Mouse (Mus musculus): ENCODE measurements around the gene Rgl1. TPM values are rescaled to one million over a fixed set of nuclear protein-coding genes. Genes with fewer than 3 reads are reported as not detected.
A peak's percentile ranks its signal among the peaks of the same experiment; 100 is the strongest.

Gene Rgl1
- polyA plus RNA-seq, 1 experiment from 2014 or later: 54.1 TPM

- Histone ChIP-seq H3K9me3 (no peaks in the 10 kb centered on the region), H3K27me3 (replicated peaks) (no peaks in the 10 kb centered on the region), H3K27ac (replicated peaks) (no peak overlapping the region), H3K9ac (no peak overlapping the region), H3K4me2 (no peak overlapping the region), H3K4me3 (no peak overlapping the region), H3K4me1 (peaks cover 75% of the 10 kb centered on the region), H3K36me3 (peaks cover 28% of the 10 kb centered on the region; the same call in 1 of the 2 replicates)
- WGBS: 74% methylated on average over 6 of the region's 6 CpGs
- ATAC-seq (ENCODE audit: extremely low read depth, insufficient number of reproducible peaks, low FRiP score, low TSS enrichment): no peak
Measured at GRCm38 (mm10) chr1:152562877-152563276, 203.3 kb downstream of the Rgl1 start.

DNA sequence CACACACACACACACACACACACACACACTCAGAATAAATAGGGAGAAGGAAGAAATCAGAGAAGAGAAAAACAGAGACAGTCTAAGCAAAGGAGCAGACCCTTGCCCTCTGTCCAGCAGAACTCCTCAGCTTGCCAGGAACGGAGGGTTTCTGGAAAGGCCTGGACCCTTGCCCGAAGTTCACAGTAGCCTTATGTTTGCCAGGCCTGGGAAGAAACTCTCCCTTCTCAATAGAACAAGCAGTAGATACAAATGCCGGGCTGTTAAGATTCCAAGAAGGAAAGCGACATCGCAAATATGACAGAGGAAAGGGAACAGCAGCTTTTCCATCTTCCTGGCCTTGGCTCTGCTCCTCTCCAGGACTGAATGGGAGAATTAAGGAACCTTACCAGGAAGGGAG is 205.7 kb downstream of the Rgl1 start:
- H3K4me1 ChIP-seq: peaks cover 81% of the 10 kb centered on the region
- H3K9ac ChIP-seq: peak overlapping the region; percentile 15; the same call in 1 of the 2 replicates

DNA sequence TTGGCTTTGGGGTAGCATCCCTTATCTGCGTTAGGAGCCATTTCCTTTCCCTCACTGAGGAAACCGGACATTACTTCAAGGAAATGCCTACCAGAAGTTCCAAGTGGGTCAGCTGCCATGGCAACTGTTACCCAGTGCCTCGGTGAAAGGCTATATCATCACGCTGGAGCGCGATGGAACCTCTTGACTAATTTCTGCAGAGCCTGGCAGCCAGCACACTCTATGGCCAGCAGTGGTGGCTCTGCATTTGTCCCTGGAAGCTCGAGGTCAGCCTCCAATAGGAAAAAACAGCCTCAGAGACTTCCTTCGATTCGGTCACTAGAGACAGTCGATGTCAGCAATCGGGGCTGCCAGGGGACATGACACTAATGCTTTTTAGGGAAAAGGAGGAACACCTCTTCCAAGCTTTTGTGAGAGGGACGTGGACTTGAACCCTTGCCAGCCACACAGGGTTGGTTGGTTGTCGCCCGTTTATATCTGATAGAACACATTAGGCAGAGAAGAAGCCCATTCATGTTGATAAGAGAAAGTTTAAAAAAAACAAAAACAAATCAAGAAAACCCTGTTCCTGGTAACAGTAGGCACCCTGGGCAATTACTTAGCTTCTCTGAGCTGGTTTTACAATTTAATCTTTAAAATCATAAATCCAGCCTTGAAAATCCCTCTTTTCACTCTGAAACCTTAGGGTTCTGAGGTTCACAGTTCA is 209.4 kb downstream of the Rgl1 start:
- Histone ChIP-seq H3K9ac (peak overlapping the region; percentile 53), H3K4me3 (0 out of 2 replicates have a peak overlapping the region, but pooled peaks have one; percentile 3), H3K4me1 (peaks cover 73% of the 10 kb centered on the region), H3K4me2 (peak overlapping the region; percentile 50), H3K9me3 (no peaks in the 10 kb centered on the region), H3K27ac (replicated peaks) (peak overlapping the region; percentile 98), H3K36me3 (peaks cover 45% of the 10 kb centered on the region), H3K27me3 (replicated peaks) (no peaks in the 10 kb centered on the region)
- 24% methylated on average over 14 of the region's 14 CpGs for WGBS
- peak; percentile 34; the same call in 1 of the 2 replicates for ATAC-seq (ENCODE audit: extremely low read depth, insufficient number of reproducible peaks, low FRiP score, low TSS enrichment)

More for the DNA sequence above, 205.7 kb downstream of the Rgl1 start:
- Histone ChIP-seq H3K9me3 (no peaks in the 10 kb centered on the region), H3K27ac (replicated peaks) (peak overlapping the region; percentile 34), H3K36me3 (peaks cover 23% of the 10 kb centered on the region), H3K4me2 (no peak overlapping the region), H3K4me3 (no peak overlapping the region), H3K27me3 (replicated peaks) (no peaks in the 10 kb centered on the region)
- WGBS: 61% methylated on average over 5 of the region's 5 CpGs
- no peak for ATAC-seq (ENCODE audit: extremely low read depth, insufficient number of reproducible peaks, low FRiP score, low TSS enrichment)

DNA sequence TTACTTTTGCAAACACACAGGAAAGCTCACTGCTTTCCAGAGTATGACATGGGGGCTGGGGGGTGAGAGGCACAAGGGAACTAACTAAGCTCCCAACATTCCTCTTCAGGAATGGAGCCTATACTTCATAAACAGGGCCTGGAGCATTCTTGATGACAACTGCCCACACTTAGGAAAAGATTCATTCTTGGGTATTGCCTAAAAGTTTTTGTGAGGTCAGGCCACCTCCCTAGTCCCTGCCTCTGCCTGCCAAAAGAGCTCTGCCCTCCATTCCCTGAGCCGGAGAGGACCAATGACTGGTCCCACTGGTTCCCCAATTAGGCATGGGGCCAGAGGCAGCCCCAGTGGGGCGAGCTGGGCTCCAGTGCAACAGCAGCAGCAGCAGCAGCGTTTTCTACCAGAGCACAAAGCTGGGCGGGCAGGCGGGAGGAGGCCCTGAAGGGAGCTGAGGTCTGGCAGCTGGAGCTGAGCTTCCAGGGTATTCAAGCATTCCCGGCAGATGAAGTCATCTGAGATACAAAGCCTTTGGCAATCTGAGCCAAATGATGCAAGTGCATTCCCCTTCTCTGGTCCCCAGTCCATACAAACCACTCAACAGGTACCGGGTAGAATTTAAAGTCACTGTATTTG is 210.1 kb downstream of the Rgl1 start:
- Histone ChIP-seq H3K27me3 (replicated peaks) (no peaks in the 10 kb centered on the region), H3K36me3 (peaks cover 47% of the 10 kb centered on the region), H3K27ac (replicated peaks) (peak overlapping the region; percentile 98), H3K9me3 (no peaks in the 10 kb centered on the region), H3K9ac (peak overlapping the region; percentile 75), H3K4me1 (peaks cover 73% of the 10 kb centered on the region), H3K4me3 (0 out of 2 replicates have a peak overlapping the region, but pooled peaks have one; percentile 3), H3K4me2 (peak overlapping the region; percentile 50)
- 3% methylated on average over 7 of the region's 7 CpGs for WGBS
- ATAC-seq (ENCODE audit: extremely low read depth, insufficient number of reproducible peaks, low FRiP score, low TSS enrichment): peak; percentile 81; the same call in 1 of the 2 replicates

DNA sequence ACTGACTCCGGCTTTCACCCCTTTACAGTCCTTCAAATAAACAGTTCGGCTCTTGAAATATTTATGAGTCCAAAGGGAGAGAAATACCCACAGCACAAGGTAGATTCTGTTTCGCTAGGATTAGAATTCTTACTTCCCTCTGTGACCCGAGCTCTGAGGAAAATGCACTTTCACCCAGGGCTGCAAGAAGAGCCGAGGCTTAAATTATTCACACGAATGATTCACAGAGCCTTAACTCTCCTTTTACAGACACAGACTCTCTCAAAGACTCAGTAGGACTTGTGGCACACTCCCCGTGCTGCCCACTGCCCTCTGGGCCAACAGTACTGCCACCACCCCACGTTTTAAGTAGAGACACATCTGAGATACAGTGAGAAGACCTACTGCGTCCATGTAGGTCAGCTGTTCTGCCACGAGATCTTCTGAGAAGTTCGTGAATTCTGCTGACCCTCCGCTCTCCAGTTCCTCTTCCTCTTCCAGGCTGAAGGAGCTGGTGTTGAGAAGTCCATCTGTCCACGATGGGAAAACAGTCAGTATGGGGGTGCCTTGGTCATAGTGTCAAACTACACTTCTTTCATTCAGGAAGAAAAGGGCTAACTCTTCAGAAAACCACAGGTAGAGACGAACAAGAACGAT is 212.1 kb downstream of the Rgl1 start:
- H3K9me3 ChIP-seq: no peaks in the 10 kb centered on the region
- no peak overlapping the region for H3K4me2 ChIP-seq
- WGBS: 86% methylated on average over 15 of the region's 15 CpGs
- peaks cover 57% of the 10 kb centered on the region for H3K36me3 ChIP-seq
- H3K9ac ChIP-seq: no peak overlapping the region
- no peak overlapping the region for H3K4me3 ChIP-seq
- H3K27me3 ChIP-seq (replicated peaks): no peaks in the 10 kb centered on the region
- no peak for ATAC-seq (ENCODE audit: extremely low read depth, insufficient number of reproducible peaks, low FRiP score, low TSS enrichment)
- H3K27ac ChIP-seq (replicated peaks): 0 out of 2 replicates have a peak overlapping the region, but pooled peaks have one; percentile 12
- H3K4me1 ChIP-seq: peaks cover 72% of the 10 kb centered on the region

GRCm38 (mm10) chr1:152550973-152551372 is 215.2 kb downstream of the Rgl1 start:
- no peaks in the 10 kb centered on the region for H3K27me3 ChIP-seq (replicated peaks)
- no peak overlapping the region for H3K9ac ChIP-seq
- 65% methylated on average over 3 of the region's 3 CpGs for WGBS
- peaks cover 46% of the 10 kb centered on the region for H3K4me1 ChIP-seq
- no peak for ATAC-seq (ENCODE audit: extremely low read depth, insufficient number of reproducible peaks, low FRiP score, low TSS enrichment)
- H3K36me3 ChIP-seq: peaks cover 82% of the 10 kb centered on the region
- no peak overlapping the region for H3K4me3 ChIP-seq
- peak overlapping the region; percentile 77 for H3K27ac ChIP-seq (replicated peaks)
- no peaks in the 10 kb centered on the region for H3K9me3 ChIP-seq
- no peak overlapping the region for H3K4me2 ChIP-seq

- WGBS: 79% methylated on average over 2 of the region's 2 CpGs
- H3K4me1 ChIP-seq: peaks cover 42% of the 10 kb centered on the region
- ATAC-seq (ENCODE audit: extremely low read depth, insufficient number of reproducible peaks, low FRiP score, low TSS enrichment): no peak
- no peak overlapping the region for H3K4me2 ChIP-seq
- no peak overlapping the region for H3K4me3 ChIP-seq
- peak overlapping the region; percentile 77 for H3K27ac ChIP-seq (replicated peaks)
- H3K9me3 ChIP-seq: no peaks in the 10 kb centered on the region
- H3K9ac ChIP-seq: no peak overlapping the region
- peaks cover 86% of the 10 kb centered on the region for H3K36me3 ChIP-seq
- H3K27me3 ChIP-seq (replicated peaks): no peaks in the 10 kb centered on the region
Measured at GRCm38 (mm10) chr1:152550544-152550943, 215.6 kb downstream of the Rgl1 start.

DNA sequence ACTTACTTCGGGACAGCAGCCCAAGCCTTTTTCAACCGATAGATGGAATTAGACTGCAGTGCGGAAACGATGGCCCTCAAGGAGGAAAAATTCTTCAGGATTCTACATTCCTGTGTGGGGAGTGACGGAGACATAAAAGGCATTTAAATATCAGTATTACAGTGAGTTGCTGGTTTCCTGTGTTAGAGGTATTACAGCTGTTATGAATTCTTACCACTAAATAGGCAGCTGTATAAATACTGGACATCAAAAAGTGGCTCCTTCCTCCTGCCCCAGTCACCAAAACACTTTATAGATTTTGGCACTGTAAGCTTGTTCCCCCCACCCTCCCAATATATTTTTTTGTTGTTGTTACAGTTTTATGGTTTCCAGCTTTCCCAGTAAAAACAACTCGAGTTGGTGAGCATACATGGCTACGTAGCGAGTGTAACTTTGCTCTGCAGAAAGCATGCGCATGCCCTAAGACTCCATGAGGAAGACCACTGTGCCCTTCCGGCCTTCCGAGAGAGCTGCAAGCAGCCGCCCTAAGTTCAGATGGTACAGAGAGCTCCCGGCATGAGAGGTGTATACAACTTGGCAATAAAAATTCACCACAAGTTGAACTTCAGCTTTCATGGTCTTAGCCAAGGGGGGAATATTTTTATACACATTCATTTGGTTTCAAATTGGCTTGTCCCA is 217.0 kb downstream of the Rgl1 start:
- Histone ChIP-seq H3K36me3 (peaks cover 84% of the 10 kb centered on the region), H3K4me3 (no peak overlapping the region), H3K4me1 (peaks cover 35% of the 10 kb centered on the region), H3K27ac (replicated peaks) (peak overlapping the region; percentile 68), H3K27me3 (replicated peaks) (no peaks in the 10 kb centered on the region), H3K9ac (no peak overlapping the region), H3K9me3 (no peaks in the 10 kb centered on the region), H3K4me2 (no peak overlapping the region)
- ATAC-seq (ENCODE audit: extremely low read depth, insufficient number of reproducible peaks, low FRiP score, low TSS enrichment): no peak
- 75% methylated on average over 13 of the region's 13 CpGs for WGBS

DNA sequence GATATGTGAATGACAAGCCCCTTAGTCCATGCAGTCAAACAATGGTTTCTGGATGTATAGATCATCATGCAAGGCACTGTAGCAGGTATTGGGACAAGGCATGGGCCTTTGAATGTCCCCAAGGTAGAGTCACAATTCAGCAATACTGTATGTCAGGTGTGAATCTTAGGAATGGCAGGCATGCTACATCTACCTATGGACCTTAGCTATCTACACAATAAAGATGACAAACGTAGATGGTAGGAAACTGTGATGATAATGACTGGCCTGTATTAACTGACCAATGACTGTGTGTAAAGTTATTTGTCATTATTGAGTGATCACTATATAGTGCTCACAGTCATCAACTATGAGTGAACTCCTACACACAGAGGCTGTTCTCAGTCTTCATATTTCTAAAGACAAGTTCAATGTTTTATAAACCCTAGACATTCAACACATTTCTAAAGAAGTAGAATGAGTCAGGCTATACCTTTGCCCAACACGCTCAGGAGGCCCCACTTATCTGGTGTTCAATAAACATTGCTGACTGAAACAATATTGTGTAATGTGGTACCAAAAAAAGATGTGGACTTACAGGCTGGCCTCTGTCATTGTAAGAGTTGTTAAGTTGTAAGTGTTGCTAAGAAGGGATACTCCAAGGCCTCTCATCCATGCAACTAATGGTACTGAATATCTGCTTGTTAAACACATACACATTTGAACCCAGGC is 222.5 kb downstream of the Rgl1 start:
- Histone ChIP-seq H3K36me3 (peaks cover 90% of the 10 kb centered on the region), H3K9ac (no peak overlapping the region), H3K4me2 (no peak overlapping the region), H3K4me1 (peaks cover 22% of the 10 kb centered on the region), H3K9me3 (no peaks in the 10 kb centered on the region), H3K27ac (replicated peaks) (no peak overlapping the region), H3K4me3 (no peak overlapping the region), H3K27me3 (replicated peaks) (no peaks in the 10 kb centered on the region)
- 78% methylated on average over 2 of the region's 2 CpGs for WGBS
- no peak for ATAC-seq (ENCODE audit: extremely low read depth, insufficient number of reproducible peaks, low FRiP score, low TSS enrichment)

DNA sequence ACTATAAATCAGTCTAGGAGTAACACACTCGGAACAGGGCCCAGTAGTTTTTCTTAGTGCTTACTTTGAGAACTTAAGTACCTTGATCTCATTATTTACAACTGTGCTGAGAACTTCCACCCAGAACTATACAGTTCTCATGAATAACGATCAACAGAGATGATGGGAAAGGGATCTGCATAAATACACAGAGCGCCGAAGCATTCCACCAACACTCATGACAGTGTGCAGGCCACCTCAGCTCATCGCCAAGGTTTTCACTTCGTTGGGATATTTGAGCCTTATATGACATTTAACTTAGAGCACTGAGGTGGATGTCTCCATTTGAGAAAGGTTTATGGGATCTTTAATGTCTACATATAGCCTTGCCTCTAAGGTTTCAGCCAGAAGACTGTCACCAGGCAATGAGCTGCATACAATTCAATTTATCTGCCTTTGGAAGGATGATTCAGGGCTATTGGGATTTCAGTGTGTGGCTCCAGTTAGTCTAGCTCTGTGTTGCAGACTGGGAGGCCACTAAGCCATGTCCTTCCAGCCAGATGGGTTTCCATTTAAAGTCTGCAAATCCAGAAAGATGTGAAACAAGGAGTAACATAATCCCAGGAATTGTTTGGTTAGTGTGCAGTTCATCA is 223.3 kb downstream of the Rgl1 start:
- 83% methylated on average over 6 of the region's 6 CpGs for WGBS
- Histone ChIP-seq H3K9me3 (no peaks in the 10 kb centered on the region), H3K4me1 (peaks cover 26% of the 10 kb centered on the region), H3K4me3 (no peak overlapping the region), H3K4me2 (no peak overlapping the region), H3K27me3 (replicated peaks) (no peaks in the 10 kb centered on the region), H3K36me3 (peaks cover 90% of the 10 kb centered on the region), H3K27ac (replicated peaks) (no peak overlapping the region), H3K9ac (no peak overlapping the region)
- ATAC-seq (ENCODE audit: extremely low read depth, insufficient number of reproducible peaks, low FRiP score, low TSS enrichment): no peak
